Mouse (Mus musculus) adrenal gland, postnatal 25 days (tissue): ENCODE results near the gene Itgb2l. TPM values are rescaled to one million over a fixed set of nuclear protein-coding genes. Genes with fewer than 3 reads are reported as not detected.

Experiments
- total RNA-seq: library from RNA; stranded (reverse); gene quantifications from 2 replicates; pipeline ENCODE4 v1.2.3, GENCODE M21; 2021

The Itgb2l gene
- total RNA-seq, 1 experiment from 2014 or later = not detected

Other genes with a start within 250 kb of the Itgb2l start
- 24.7 and 28.6 TPM in 2 replicates for gene Sh3bgr, start 243.2 kb downstream of the Itgb2l start, total RNA-seq
- 0.24 TPM in 1 of 2 replicates, not detected in the other for gene B3galt5, start 207.8 kb downstream of the Itgb2l start, total RNA-seq
- 9.7 and 12.9 TPM in 2 replicates for gene Pcp4, start 24.0 kb upstream of the Itgb2l start, total RNA-seq